Mouse (Mus musculus): ENCODE data around the gene Xrcc4.

Gene Xrcc4

GRCm38 (mm10) chr13:89929477-89929876 lies 159.9 kb downstream of the Xrcc4 start:
- no peak for DNase-seq

- no peak for DNase-seq
Measured at GRCm38 (mm10) chr13:89918814-89919481, 170.5 kb downstream of the Xrcc4 start.

GRCm38 (mm10) chr13:89914332-89914731 lies 175.1 kb downstream of the Xrcc4 start:
- DNase-seq: no peak

GRCm38 (mm10) chr13:89913891-89914290 lies 175.5 kb downstream of the Xrcc4 start:
- no peak for DNase-seq

- no peak for DNase-seq
Measured at GRCm38 (mm10) chr13:89906120-89906519, 183.3 kb downstream of the Xrcc4 start.

GRCm38 (mm10) chr13:89899066-89899465 lies 190.3 kb downstream of the Xrcc4 start:
- DNase-seq: no peak

GRCm38 (mm10) chr13:89892140-89892539 lies 197.3 kb downstream of the Xrcc4 start:
- no peak for DNase-seq

- no peak for DNase-seq
Measured at GRCm38 (mm10) chr13:89890159-89890558, 199.2 kb downstream of the Xrcc4 start.

- no peak for DNase-seq
Measured at GRCm38 (mm10) chr13:89889074-89889473, 200.3 kb downstream of the Xrcc4 start.

GRCm38 (mm10) chr13:89883523-89883922 lies 205.9 kb downstream of the Xrcc4 start:
- no peak for DNase-seq

- DNase-seq: no peak
Measured at GRCm38 (mm10) chr13:89881281-89881680, 208.1 kb downstream of the Xrcc4 start.

GRCm38 (mm10) chr13:89878832-89879468 lies 210.5 kb downstream of the Xrcc4 start:
- no peak for DNase-seq

GRCm38 (mm10) chr13:89875499-89875898 lies 213.9 kb downstream of the Xrcc4 start:
- DNase-seq: no peak

GRCm38 (mm10) chr13:89872725-89873124 lies 216.7 kb downstream of the Xrcc4 start:
- no peak for DNase-seq

GRCm38 (mm10) chr13:89854139-89854538 lies 235.3 kb downstream of the Xrcc4 start:
- DNase-seq: no peak

- DNase-seq: no peak
Measured at GRCm38 (mm10) chr13:89850746-89851145, 238.7 kb downstream of the Xrcc4 start.

- DNase-seq: no peak
Measured at GRCm38 (mm10) chr13:89849955-89850354, 239.5 kb downstream of the Xrcc4 start.

GRCm38 (mm10) chr13:89838635-89839034 lies 250.8 kb downstream of the Xrcc4 start:
- no peak for DNase-seq

GRCm38 (mm10) chr13:89834485-89834884 lies 254.9 kb downstream of the Xrcc4 start:
- no peak for DNase-seq

- DNase-seq: no peak
Measured at GRCm38 (mm10) chr13:89833053-89833670, 256.2 kb downstream of the Xrcc4 start.

GRCm38 (mm10) chr13:89828429-89828970 lies 260.9 kb downstream of the Xrcc4 start:
- DNase-seq: no peak

- DNase-seq: no peak
Measured at GRCm38 (mm10) chr13:89827838-89828237, 261.6 kb downstream of the Xrcc4 start.

GRCm38 (mm10) chr13:89814543-89814942 lies 274.9 kb downstream of the Xrcc4 start:
- DNase-seq: no peak

GRCm38 (mm10) chr13:89812169-89812568 lies 277.2 kb downstream of the Xrcc4 start:
- DNase-seq: no peak

Measured in thymus, postnatal 36 days (tissue).